Mouse (Mus musculus) fibroblast of lung, adult 2 months (primary cell): Measurements from ENCODE around the gene Samd7.
"Not testable (repeated sequence)": the region's sequence is repeated elsewhere in the genome, so short reads cannot be mapped to it uniquely, and the experiment has no call there.

Source experiments
- DNase-seq: peaks from one replicate; pipeline ENCODE4 v3.0.0-alpha.2; 2011; ENCODE audit warnings: low read depth

Gene Samd7

DNA sequence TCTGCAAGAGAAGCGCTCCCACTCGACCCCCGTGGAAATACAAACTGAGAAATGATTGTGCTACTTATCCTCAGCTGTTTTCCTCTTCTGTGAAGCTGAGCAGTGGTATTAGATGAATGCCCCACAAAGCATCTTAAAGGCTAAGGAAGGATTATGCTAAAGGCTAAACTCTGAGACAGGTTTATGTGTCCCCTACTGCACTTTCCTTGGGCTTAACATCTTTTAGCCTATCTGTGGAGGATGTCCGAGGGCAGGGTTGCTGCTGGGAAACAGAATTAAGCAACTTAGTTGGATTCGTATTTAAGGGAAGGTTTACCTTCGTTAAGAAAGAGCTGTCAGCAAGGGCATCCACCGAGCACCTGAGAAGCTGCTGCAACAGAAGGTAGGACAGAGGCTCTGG is at the start of gene Samd7:
Gene Samd7, plus strand, starts transcription at position 288 of the 400 bp plus-strand sequence.
- no peak for DNase-seq

DNA sequence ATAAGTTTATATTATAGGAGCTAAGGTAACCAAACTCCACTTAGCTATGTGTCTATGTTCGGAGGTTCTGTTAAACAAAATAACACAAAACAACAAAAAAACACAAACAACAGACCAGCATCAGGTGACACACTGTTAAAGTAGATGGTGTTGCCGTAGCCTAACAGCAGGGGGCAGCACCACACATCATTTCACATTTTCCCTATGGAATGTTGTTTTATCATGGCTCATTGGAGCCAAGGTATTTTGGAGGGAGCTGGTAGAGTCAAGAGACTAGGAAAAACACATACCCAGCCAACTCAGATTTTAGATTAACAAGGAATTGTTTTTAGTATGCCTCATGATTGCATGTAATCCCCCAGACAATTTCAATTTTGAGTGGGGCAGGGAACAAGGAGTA is 49.7 kb upstream of the Samd7 start:
- DNase-seq, result no peak

GRCm38 (mm10) chr3:30697891-30698290 is 48.2 kb upstream of the Samd7 start:
- no peak for DNase-seq

GRCm38 (mm10) chr3:30699711-30700505 is 46.2 kb upstream of the Samd7 start, which contains the start of gene Lrrc31:
Gene Lrrc31 (minus strand): TSS chr3:30699843.
- not testable (repeated sequence) for DNase-seq

DNA sequence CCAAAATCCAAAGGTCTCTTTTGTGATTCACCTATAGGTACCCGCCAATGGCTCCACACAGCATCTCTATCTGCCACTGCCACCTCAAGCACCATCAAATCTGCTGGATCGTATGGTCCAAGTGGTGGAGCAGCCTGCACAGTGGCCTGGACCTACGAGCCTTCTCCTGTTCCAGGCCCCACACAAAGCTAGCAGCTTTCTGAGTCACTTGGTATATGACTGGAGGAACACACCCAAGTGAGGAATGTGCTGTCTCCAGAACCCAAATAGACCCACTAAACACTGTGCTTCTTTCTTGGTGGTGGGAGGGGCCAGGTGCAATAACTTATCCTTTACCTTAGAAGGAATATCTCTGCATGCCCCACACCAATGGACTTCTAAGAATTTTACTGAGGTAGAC is 40.1 kb upstream of the Samd7 start:
- DNase-seq, result no peak

- no peak for DNase-seq
Measured at GRCm38 (mm10) chr3:30706614-30707276, 39.3 kb upstream of the Samd7 start.

DNA sequence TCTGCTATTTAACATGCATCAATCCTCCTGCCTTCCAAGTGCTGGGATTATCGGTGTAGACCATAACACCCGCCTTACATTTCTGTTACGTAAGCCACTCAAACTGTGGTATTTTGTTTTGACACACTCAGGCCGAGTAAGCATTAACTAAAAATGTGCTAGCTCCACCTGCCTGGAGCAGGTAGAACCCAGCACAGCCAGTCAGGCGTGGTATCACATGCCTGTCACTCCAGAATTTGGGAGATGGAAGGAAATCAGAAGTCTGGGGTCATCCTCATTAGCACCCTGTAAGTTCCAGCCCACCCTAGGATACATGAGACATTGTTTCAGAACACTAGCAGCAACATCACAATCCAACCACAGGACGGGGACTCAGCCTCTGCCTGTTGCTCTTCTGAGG is 35.9 kb upstream of the Samd7 start:
- no peak for DNase-seq

GRCm38 (mm10) chr3:30713334-30713733 is 32.8 kb upstream of the Samd7 start:
- no peak for DNase-seq

DNA sequence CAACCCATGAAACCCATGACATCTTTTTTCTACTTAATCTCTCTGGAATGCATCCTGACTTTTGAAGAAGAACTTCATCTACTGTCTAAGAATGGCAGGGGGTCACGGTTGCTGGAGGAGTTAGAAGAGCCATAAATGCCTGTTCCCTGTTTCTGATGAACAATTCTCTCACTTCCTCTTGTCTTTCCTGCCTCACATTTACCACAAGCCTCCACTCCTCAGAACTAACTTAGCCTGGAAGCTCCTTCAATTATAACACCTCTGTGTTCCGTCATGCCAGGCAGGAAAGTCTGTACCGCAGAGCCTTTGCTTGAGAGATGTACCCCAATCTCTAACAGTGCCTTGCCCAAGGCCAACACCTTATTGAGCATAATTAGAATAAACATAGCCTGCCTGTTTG is 27.4 kb upstream of the Samd7 start:
- DNase-seq, result no peak

- no peak for DNase-seq
Measured at GRCm38 (mm10) chr3:30722036-30722435, 24.1 kb upstream of the Samd7 start.

GRCm38 (mm10) chr3:30722461-30722860 is 23.6 kb upstream of the Samd7 start:
- no peak for DNase-seq

DNA sequence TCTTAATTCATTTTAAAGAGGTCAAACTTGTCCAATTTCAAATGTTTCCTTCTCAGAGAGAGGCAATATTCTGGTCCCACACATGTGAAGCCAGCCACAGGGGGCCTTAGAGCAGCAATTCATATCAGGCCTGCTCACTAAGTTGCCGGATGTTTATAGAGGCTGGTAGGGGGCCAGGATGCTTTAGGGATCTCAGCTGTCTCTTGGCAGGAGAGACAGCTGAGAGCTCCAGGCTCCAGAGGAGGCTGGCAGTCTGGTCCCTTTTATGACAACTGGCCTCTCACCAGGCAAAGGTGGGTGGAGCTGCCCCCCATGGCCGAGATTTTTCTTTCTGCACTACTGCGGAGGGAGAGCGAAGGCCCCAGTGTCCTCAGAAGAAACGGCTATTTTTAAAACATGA is 22.9 kb upstream of the Samd7 start:
- no peak for DNase-seq

DNA sequence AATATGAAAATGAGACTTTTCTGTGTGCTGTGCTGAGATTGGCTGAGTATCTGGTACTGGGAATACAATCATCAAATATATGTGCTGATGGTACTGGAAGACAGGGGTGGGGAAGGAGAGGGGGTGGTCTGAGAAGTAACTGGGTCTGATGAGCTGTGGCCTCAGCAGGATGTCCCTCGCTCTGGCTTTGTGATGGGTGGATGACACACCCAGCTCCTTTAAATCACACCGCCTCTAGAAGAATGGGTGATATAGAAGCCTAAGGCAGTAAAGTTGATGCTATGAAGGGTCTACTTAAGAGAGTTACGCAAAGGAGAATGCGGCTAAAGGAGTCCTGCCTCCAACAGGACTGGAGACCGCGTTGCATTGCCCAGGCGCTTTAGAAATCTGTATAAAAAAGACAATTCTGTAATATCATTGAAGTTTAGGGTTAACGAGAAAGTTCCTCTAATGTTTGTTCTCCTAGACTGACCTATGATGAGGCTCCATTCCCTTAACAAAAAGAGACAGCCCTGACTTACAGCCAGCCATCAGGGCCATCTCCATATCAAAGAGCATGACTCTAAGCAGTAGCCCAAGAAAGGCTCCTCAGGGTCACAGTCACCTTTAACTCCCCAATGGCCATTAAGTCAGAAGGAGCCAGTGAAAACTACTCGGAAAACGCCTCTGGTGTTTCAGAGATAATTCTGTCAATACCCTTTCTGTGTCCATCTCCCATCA is 21.8 kb upstream of the Samd7 start:
- no peak for DNase-seq

DNA sequence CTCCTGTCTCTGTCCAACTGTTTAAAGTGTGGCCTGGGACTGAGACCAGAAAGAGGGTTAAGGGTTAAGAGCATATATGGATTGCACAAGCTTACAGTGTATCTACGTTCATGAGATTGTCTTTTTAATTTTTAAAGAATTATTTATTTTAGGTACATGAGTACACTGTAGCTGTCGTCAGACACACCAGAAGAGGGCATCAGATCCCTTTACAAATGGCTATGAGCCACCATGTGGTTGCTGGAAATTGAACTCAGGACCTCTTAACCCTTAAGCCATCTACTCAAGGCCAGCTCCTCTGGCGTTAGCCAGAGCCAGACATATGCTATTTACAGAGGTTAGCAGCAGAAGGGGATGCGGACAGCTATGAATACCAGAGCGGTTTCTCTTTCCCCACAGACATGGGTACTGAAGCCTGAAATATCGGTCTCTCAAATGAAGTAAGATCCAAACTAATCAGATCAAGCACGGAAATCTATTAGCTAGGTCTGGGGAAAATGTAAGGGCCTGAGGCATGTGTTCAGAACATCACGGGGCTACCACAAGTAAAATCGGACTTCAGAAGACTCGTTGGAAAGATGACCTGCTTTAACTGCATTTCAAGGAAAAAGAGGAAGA is 21.1 kb upstream of the Samd7 start:
- no peak for DNase-seq

DNA sequence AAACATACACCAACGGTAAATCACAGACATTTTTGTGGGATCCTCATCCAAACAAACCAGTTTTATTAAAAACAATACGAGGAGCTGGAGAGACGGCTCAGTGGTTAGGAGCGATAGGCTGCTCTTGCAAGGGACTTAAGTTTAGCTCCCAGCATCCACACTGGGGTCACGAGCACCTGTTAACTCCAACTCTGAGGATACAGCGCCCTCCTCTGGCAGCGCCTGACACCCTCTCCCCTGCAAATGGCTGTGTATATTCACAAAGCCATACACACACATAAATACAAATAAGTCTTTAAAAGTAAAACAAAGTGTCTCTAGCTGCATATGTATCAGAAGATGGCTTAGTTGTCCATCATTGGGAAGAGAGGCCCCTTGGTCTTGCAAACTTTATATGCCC is 20.6 kb upstream of the Samd7 start:
- DNase-seq, result no peak

- DNase-seq, result no peak
Measured at GRCm38 (mm10) chr3:30727209-30727608, 18.9 kb upstream of the Samd7 start.

- DNase-seq, result no peak
Measured at GRCm38 (mm10) chr3:30729046-30729445, 17.0 kb upstream of the Samd7 start.

DNA sequence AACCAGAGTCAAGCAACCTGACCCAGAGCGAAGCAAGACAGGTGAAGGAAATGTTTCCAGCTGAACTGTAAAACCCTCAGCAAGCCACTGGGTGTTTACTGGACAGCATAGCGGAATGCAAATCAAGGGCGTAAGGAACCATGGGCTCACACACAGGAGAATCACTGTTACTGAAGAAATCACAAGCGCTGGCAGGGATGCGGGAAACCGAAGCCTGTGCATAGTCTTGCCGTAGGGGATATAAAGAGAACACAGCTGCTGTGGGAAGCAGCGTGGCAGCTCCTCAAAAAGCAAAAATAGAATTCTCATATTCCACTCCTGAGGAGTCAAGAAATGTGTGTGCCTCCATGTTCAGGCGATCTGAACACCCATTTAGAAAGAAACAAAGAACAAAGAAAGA is 9.3 kb upstream of the Samd7 start:
- no peak for DNase-seq

DNA sequence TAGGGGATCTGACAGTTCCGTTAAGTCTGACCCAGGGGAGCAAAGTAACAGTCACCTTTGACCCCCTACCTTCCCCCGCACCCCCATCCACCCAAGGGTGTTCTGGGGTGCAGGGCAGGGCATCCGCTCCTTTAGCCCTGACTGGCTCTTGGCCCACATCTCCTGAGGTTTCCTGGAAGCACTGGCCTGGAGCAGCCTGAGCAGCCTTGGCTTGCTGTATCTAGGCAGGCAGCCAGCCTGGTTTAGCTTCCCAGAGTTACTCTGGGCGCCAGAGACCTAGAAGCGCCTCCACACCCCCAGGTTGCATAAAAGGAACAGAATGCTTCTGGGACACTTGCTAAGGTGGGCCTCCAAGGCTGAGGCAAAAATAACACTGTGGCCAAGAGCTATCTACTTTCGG is 4.8 kb upstream of the Samd7 start:
- peak; percentile 19 for DNase-seq

DNA sequence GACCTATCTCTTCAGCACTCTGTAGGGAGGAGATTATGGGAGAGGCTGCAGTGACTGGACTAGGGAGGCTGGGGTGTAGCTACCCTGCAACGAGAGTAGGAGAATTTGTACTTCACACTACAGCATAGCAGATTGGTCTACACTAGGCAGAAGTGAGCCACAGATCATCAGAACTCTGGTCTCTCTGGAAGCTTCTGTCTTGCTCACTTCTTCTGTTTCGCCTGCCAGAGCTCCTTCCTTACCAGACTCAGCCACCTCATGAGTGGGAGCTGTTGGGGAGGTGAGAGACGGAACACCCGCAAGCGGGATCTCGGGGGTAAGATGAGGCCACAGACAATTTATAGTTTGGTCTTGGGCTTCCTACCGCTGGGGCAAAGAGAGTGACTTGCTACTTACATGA is 3.2 kb upstream of the Samd7 start:
- DNase-seq, result no peak

GRCm38 (mm10) chr3:30748316-30748715 is 2.2 kb downstream of the Samd7 start:
- no peak for DNase-seq

GRCm38 (mm10) chr3:30754696-30755095 is 8.6 kb downstream of the Samd7 start:
- DNase-seq, result no peak

DNA sequence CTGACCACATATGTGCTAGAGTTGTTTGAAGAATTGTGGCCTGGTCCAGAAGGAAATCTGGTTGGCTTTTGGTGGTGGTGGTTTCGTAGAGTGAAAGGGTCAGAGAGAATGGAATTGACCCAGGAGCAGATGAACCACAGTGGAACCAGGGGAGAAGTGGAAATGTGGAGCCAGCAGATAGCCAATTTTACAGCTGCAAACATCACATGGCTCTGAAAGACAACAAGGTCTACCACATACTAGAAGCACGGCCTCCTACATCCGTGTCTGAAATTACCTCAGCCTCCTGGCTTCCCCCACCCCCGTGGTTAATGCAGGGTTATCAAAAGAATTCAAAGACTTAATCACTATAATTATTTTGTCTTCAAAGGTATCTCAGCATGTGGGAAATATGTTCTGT is 18.8 kb downstream of the Samd7 start:
- DNase-seq, result no peak
